Mouse (Mus musculus): Measurements from ENCODE around the gene Spaca9.
A peak's percentile ranks its signal among the peaks of the same experiment; 100 is the strongest.

Spaca9 gene

DNA sequence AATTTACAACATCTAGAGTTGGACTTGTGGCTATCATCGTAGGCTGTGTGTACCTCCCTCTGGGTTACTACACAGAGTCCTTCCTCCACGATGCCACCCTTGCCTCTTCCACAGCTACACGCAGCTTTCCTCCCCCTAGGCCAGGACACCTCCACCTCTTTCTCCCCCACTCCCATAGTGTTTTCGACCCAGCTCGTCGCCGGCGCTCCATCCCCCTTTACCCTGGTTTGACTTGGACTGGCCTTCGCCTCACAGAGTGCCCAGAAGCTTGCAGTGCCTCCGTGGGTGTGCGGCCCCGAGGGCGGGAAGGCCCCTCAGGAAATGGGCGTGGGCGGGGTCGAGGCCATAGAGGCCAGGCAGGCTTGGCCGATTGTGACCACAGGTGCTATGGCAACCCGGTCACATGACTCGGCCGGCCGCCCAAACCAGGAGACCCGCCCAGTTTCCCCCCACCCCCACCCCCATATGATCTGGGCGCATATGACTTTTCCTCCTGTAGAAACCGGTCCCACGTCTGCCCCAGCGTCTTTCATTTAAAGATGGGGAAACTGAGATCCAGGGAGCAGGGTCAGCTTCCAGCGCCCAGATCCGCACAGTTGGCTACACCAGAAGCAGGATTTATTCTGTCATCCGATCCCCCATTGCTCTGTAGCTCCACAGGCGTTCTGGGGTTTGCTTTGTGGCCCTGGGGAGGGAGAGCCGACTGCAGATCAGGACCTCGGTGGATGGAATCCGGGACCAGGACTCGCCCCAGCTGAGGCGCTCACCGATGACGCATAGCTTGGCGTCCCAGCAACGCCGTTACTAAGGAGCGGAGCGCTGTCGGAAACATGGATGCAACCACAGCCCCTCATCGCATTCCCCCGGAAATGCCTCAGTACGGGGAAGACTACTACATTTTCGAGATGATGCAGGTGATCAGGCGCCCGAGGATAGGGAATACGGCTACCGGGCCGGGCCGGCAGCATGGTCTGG lies at the start of gene Spaca9, which contains the start of gene Ak8:
Gene Spaca9 (minus strand): TSS at position 367 of the 975 bp plus-strand sequence.
Gene Ak8 (plus strand): TSS at position 804 of the 975 bp plus-strand sequence.
- DNase-seq (ENCODE audit: low spot score) = peak; percentile 95

DNA sequence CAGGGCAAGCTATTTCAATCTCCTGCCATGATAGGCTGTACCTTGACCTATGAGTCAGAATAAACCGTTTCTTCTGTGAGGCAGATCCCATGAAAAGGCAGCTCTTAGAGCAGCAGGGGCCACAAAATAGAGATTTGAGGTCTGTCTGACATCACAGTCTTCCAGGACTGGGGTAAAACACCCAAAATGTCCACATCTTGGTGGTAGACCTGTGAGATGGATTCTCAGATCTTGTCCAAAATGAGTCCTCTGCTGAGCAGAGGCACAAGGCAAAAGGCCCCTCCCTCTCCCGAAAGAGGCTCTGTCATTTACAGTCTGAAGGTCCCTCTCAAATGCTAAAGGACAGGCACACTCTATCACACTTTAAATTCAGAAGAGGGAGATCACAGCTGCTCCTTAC lies 48.2 kb upstream of the Spaca9 start:
- no peak for DNase-seq (ENCODE audit: low spot score)

DNA sequence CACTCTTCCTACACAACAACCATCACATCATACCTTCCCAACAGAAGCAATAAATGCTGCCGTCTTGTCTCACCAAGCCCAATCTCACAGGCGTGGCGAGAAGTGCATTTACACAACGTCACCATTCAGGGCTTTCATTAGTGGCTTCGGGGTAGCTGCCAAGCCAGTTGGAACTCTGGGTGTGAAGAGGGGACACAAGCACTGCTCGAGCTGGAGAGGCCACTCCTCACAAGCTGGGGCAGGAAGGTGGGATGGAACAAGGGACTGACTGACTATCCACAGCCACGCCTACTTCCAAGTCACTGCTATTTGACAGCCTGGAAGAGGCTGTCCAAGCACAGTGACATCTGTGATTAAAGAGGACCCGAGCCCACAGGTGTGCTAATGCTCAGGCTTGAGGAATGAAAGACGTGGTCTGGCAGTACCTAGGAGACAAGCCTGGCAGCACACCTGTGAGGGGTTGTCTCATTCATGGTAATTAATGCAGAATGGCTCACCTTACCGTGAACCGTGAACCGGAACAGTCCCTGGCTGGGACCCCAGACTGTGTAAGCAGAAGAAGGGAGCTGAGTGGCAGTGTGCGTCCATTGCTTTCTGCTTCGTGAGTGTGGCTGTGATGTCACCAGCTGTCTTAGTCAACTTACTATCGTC lies 47.3 kb upstream of the Spaca9 start:
- DNase-seq (ENCODE audit: low spot score) = no peak

DNA sequence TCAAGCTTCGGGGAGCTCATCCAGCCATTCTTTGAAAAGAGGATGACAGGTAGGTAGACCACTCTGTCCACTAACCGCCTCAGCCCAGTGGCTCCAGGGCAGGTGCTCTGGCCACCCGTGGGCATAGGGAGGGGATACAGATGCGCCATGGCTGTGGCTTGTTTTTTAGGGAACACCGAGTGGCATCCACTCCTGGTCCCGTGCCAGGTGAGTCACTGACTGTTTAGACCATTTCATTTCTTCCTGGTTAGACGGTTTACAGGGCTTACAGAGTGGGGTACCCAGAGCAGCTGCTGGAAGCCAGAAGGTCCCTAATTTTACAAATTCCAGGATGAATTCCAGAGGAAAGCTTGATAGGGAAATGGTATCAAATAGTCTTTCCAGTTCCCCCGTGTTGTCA lies 43.2 kb upstream of the Spaca9 start:
- no peak for DNase-seq (ENCODE audit: low spot score)

DNA sequence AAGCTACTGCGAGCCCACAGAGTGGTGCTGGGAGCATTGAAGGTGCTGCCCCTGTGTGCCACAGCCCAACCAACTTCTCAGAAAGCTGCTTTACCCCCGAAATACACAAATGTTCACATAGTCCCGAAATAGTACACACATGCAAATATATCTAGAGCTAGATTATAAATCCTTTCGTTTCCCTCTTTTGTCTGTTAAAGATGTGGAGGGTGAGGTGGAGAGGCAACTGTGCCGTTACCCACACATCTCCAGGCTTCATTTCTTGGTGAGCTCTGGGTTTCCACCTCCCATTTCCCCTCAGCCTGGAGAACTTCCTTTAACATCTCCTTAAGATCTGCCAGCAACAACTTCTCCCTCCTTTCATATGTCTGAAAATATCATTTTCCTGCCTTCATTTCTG lies 40.6 kb upstream of the Spaca9 start:
- no peak for DNase-seq (ENCODE audit: low spot score)

DNA sequence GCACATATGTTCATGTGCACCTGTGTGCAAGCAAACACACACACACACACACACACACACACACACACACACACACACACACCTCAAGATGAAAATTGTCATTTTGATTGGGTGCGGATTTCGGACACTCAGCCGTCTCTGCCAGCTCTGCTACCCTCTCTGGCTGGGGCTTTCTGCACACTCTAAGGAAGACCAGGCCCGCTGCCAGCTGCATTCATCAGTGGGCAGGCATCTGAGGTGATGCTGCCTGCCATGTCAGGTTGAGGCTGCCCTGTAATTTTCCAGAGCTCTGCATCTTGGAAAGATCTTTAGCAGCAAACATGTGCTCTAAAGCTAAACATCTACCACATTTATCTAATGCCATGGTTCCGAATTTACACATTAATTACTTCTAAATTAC lies 37.6 kb upstream of the Spaca9 start:
- no peak for DNase-seq (ENCODE audit: low spot score)

DNA sequence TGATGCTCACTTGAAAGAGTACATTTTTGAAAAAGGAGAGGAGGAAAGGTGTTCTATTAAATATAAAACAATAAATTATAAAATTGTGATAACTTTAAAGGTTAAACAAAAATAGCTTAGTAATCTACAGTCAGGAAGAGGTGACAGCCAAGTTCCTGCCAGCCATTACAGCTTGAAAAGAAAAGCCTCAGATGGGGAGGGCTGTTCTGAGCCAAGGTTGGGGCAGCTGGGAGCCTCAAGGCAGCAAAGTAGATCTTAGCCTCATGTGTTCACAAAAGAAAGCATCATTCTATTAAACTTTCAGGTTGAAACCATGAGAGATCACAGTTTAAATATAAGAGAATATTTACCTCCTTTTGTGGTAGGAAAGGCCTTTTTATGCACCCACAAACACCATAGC lies 31.1 kb upstream of the Spaca9 start:
- no peak for DNase-seq (ENCODE audit: low spot score)

DNA sequence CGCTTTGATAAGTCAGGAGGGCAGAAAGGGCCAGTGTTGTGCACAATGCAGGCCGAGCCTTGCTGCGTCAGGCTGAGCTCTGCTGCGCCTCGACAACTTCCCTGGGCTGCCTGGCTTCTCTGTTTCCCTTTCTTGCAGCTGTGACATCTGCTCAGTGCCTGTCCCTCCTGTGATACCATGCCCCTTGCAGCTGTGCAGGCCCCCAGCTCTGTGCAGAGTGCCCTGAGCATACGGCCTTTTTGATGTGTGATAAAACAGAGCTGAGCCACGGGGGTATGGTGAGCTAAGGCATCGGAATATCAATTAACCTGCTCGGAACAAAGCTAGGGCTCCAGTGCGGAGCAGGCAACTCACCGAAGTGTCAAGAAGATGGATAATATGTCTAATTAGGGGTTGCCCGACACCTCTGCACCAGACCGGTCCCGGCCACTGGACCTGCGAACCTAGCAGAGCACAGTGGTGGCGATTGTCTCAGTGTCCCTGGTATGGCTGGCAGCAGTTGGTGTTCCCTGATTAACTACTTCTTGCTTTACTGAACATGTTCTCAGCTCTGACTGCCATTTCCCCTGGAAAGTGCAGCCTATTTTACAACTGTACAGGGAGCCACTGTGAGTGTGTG lies 28.4 kb upstream of the Spaca9 start:
- DNase-seq (ENCODE audit: low spot score) = peak; percentile 66

DNA sequence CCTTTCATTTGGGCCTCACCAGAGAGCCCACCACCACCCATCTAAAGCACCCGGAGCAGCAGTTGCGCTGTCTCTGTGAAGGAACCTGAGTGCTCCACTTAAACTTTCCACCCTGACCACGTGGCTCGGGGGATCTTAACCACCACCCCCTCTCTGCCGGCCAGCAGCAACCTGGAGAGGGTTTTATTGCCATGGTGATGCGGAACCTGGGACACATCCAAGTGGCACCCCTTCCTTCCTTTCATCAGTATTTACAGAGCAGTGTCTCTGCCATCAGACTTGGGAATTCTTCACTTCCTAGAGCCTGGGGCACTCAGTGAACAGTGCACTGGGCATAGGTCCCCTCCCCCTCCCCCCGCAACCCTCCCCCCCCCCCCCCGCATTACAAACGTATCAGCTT lies 24.4 kb upstream of the Spaca9 start:
- no peak for DNase-seq (ENCODE audit: low spot score)

DNA sequence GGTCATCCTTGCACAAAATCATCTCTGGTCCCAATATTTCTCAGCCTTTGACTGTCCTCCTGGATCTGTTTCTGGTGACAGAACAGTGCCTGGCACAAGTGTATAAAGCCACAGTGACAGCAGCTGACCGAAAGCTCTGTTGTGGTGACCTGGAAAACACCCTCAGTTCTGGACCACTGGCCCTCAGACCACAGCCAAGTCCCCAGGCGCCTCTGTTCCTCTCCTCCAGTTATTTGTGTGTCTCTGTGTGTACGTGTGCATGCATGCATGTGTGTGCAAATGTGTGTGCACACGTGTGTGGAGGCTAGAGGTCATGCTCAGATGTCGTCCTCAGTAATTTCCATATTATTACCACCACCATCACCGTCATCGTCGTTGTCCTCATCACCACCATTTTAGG lies 22.9 kb upstream of the Spaca9 start:
- DNase-seq (ENCODE audit: low spot score) = no peak

DNA sequence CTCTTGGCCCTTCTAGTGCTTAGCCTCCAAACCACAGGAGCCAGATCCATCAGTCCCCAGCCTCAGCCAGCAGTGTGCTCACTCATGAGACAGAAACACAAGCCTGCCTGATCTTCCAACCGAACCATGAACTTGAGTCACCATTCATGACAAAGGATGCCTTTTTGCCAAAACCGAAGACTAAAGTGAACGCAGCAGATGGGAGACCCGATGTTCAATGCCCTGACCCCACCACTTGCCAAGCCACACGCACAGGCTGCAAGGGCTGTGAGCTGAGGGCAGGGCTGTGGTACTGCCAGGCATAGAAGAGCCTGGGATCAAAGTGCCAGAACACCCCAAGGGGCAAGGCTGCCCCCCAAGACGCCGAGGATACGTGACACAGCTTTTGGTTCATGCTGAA lies 13.5 kb upstream of the Spaca9 start:
- no peak for DNase-seq (ENCODE audit: low spot score)

DNA sequence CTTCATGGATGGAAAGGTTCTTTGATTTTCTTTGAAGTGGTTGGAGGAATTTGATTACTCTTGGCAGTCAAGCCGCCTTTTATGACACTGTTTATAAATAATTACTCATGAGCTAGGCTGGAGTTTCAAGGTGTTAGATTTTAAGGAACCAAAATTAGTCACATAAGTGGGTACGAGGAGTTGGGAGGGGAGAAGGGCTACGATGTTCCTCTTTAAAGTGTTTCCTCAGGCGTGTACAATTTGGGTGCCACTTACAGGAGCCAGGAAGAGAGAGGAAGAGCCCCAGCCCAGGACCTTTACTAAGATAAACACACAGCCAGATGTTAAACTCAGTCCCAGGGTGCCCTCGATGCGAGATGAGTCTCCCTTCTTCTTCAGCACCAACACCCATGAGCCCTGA lies 7.3 kb upstream of the Spaca9 start:
- no peak for DNase-seq (ENCODE audit: low spot score)

DNA sequence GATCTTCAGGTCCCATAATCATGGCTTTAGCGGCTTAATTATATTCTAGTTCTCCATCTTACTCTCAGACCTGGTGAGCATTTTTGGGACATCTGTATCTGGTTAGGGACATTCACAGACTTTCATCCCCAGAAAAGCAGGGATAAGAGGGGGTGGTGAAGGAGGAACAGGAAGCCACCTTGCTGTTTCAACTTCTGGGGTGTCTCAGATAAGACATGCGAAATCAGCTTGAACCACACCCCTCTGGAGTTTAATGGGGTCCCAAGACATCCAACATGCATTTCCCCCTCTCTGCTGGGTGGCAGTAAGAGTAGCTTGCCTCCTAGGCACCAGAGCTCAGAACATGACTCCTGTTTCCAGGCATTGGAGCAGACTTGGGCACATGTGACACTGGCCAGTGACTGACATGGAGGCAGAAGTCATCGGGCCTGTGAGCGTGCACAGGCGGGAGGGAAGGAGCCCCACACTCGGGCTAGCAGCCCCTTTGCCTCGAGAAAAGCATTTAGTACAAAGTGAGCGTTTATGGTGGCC lies 6.6 kb upstream of the Spaca9 start:
- no peak for DNase-seq (ENCODE audit: low spot score)

DNA sequence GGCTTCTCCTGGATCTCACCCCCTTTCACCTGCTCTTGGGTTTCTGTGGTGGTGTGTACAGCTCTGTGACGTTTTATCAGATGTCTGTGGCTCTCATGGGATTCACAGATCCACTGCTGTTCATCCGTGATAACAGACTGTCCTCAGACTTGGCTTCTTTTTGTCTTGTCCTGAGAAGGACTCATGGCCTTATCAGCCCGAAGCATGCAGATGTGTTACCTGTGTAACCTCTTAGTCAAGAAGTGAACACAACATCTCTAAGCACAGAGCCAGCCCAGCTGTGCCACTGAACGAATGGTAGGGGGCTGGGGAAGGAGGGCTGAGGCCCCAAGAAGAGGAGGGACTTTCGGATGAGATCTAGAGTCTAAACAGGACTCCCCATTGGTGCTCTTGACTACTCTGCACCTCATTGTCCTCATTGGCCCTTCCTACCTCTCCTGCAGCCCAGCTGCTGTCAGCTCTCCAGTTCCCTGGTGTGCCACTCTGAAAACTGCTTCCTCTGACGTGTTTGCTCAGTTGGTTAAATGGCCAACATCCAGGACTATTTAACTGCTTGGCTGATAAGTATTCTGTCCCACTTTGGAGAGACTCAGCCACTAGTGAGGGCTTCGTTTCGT lies 2.2 kb upstream of the Spaca9 start:
- DNase-seq (ENCODE audit: low spot score) = no peak

DNA sequence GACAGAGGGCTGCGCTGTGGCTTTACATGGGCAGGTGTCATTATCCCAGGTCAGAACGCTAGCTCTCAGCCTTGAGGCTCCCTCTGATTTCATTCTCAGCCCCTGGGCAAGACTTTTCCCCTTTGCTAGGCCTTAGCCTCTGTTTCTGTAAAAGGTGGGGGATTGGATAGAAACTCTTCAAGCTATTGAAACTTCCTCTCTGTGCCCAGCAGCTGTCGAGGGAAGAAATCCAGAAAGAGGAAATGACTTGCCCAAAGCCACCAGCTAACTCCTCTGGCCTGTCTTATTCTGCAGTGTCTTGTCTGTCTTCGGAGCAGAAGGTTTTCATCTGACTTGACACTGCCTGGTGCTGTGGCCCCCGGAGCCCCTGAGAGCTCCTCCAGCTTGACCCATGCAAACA lies 961 bp downstream of the Spaca9 start:
- DNase-seq (ENCODE audit: low spot score) = no peak

DNA sequence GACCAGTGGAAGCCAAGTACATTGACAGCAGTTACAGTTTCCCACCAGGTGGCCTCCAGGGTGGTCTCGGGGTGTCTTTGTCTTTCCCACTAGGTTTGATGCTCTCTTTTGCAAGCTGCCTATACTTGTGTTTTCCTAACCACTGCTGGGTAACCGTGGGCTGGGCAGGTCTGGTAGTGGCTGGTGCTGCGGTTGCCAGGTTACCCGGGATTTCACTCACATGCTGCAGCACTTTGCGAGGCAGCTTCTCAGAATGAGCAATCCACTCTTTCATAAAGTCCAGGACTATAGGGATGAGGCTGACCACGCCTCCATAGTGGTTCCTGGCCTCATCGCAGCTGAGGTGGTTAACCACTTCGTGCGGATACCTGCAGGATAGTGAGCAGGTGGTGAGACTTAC lies 6.8 kb downstream of the Spaca9 start:
- no peak for DNase-seq (ENCODE audit: low spot score)

DNA sequence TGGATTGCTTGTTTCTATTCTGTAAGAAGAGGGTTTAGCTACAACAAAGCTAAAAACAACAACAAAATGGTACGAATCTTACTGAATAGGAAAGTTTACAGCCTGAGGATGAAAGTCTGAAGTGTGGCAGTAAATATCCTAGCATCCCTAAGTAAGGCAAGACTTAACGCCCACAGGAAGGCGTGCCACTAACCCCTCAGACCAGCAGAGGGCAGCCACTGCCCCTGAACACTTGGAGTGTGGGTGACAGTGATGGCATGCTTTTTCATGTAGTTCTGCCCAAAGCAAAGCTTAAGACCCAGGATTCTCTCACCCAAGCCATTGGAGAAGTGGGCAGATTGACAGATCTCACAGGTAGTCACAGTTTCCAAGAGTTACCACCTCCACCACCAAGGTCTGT lies 11.1 kb downstream of the Spaca9 start:
- peak; percentile 77 for DNase-seq (ENCODE audit: low spot score)

DNA sequence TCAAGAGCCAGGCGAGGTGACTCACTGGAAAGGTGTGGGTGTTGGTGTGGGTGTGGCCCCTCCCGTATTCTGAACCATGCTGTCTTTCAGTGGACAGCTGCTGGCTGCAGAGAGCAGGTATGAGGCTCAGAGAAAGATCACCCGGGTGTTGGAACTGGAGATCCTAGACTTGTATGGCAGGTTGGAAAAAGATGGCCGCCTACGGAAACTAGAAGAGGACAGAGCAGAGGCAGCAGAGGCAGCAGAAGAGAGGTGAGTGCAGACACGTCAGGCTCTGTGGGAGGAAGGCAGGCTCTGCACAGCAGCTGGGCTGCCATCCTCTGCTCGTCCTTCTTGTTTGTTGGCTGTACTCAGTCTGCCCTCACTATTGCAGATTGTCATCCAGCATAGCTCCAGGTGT lies 13.6 kb downstream of the Spaca9 start:
- DNase-seq (ENCODE audit: low spot score) = no peak

DNA sequence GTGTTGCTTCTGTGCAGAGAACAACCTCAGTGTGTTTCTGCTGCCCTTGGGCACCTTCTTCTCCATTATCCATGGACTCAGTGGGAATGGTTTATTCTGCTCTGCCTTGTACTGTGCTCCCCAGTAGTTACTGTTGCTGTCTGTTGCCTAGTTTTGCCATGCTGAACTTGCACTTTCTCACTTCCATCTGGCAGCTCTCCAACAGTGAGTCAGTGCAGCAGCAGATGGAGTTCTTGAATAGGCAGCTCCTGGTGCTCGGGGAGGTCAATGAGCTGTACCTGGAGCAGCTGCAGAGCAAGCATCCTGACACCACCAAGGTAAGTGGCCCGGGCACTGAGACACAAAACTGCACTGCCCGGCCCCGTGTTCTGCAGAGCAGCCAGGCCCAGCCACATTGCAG lies 17.8 kb downstream of the Spaca9 start:
- DNase-seq (ENCODE audit: low spot score) = no peak

DNA sequence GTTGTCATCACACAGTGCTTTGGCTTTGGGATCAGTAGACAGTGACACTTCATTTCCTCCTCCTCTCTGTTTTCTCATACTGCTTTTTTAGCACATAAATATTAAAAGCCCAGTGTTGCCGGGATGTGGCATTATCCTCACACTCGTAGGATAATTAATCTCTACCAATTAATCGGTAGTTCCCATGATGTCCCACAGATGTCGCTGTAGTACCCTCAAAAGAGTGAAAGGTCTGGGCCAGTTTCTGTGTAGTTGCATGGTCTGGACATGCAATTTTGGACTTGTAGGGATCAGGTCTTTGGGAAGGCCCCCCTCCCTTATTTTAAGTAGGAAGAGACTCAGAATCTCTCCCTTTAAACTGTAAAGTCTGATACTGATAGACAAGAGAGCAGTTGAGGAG lies 18.8 kb downstream of the Spaca9 start:
- DNase-seq (ENCODE audit: low spot score) = peak; percentile 29

DNA sequence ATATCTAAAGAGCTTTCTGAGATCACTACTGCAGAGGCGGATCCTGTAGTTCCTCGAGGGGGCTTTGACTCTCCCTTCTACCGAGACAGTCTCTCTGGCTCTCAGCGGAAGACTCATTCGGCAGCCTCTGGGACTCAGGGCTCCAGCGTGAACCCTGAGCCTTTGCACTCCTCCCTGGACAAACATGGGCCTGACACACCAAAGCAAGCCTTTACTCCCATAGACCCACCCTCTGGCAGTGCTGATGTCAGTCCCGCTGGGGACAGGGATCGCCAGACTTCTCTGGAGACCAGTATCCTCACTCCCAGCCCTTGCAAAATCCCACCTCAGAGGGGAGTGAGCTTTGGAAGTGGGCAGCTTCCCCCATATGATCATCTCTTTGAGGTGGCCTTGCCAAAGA lies 23.5 kb downstream of the Spaca9 start:
- no peak for DNase-seq (ENCODE audit: low spot score)

DNA sequence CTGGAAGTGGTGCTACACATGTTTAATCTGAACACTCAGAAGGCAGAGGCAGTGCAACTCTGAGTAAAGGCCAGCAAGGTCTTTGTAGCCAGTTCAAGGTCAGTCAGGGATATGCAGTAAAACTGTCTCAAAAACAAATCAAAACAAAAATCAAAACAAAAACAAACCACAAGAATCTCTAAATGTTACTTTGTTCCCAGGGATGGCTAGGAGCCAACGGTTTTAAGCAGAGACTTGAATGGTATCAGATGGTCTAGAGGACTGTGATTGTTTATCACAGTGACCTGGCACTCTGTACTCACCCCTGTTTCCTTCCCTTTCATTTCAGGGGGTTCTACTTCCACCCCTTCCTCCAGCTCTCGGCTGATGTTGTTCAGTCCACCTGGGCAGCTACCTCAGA lies 28.1 kb downstream of the Spaca9 start:
- no peak for DNase-seq (ENCODE audit: low spot score)
